Mouse (Mus musculus): ENCODE data around the gene Serinc3.

DNA sequence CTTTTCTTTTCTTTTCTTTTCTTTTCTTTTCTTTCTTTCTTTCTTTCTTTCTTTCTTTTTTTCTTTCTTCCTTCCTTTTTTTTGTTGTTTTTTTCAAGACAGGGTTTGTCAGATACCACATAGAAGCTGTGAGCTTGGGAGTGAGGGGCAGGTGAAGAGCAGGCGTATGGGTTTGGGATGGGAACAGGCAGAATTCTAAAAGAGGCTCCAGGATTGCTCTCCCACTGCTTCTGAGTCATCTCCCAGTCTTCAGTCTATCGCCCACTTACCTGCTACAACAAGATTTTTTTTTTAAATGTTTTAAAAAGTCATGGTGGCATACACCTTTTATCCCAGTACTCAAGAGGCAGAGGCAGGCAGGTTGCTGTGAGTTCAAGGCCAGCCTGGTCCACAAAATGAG is 66.9 kb downstream of the Serinc3 start:
- TF ChIP-seq POLR2A (IDR thresholded peaks at IDR 0.05; ENCODE audit: borderline replicate concordance, extremely low read depth, insufficient read depth, insufficient read length, poor library complexity, severe bottlenecking) (no peak), CTCF (IDR thresholded peaks at IDR 0.05; ENCODE audit: borderline replicate concordance, extremely low read depth, insufficient read depth, insufficient read length) (no peak)

Data from brain, embryonic 14.5 days (tissue).